Mouse (Mus musculus) liver, embryonic 14.5 days (tissue): Measurements from ENCODE around the gene Fshb.

Experiments
- CTCF ChIP-seq: IDR thresholded peaks from 2 replicates; pipeline ENCODE4 v1.5.1; 2016; ENCODE audit warnings: antibody characterized with exemption, low read depth, control low read depth
- EP300 ChIP-seq: IDR thresholded peaks from 2 replicates; pipeline ENCODE4 v1.6.1; 2016; ENCODE audit warnings: antibody characterized with exemption, low read depth

DNA sequence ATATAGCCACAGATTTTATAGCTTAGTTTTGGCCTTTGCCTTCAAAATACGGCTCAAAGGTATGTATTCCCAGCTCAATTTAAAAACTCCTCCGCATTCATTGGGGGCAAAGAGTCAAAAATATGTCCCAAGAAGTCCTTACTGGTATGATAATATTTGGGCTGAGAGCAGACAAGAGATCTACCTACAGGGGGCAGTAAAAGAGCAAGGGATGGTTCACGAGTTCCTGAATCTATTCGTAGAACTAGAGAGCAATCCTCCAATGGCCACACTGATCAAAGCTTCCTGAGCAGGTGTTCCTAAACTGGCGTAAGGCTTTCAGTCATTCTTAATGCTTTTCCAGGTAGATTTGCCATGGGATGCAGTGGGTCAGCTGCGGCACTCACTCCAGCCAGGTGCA, 49.3 kb downstream of the Fshb start:
- TF ChIP-seq CTCF (no peak), EP300 (no peak)
